Mouse (Mus musculus): ENCODE measurements around the gene Asic2. TPM values are rescaled to one million over a fixed set of nuclear protein-coding genes. Genes with fewer than 3 reads are reported as not detected.

Gene Asic2
- total and polyA plus RNA-seq, 2 experiments from 2014 or later: 19.8 to 60.2 TPM

- ATAC-seq (ENCODE audit: low FRiP score) (no peak), DNase-seq (ENCODE audit: low spot score) (no peak)
- Histone ChIP-seq H3K27ac (ENCODE audit: low read depth, low read length) (no peak overlapping the region), H3K4me1 (ENCODE audit: insufficient read depth, low read length) (peaks cover 3% of the 10 kb centered on the region; the same call in 1 of the 2 replicates), H3K4me3 (ENCODE audit: low read depth, low read length) (no peak overlapping the region), H3K36me3 (ENCODE audit: insufficient read depth, low read length) (no peaks in the 10 kb centered on the region), H3K27me3 (ENCODE audit: insufficient read depth, low read length) (no peaks in the 10 kb centered on the region), H3K9ac (replicated peaks; ENCODE audit: low read length, poor library complexity, severe bottlenecking) (no peak overlapping the region), H3K9me3 (ENCODE audit: low read length) (no peaks in the 10 kb centered on the region), H3K4me2 (ENCODE audit: low read depth, low read length, poor library complexity, severe bottlenecking) (no peak overlapping the region)
- no peak for TF ChIP-seq CTCF (IDR thresholded peaks at IDR 0.05)
- WGBS: 94% methylated on average over 8 of the region's 8 CpGs
Observed at GRCm38 (mm10) chr11:80973273-80973672, 995.0 kb downstream of the Asic2 start.

DNA sequence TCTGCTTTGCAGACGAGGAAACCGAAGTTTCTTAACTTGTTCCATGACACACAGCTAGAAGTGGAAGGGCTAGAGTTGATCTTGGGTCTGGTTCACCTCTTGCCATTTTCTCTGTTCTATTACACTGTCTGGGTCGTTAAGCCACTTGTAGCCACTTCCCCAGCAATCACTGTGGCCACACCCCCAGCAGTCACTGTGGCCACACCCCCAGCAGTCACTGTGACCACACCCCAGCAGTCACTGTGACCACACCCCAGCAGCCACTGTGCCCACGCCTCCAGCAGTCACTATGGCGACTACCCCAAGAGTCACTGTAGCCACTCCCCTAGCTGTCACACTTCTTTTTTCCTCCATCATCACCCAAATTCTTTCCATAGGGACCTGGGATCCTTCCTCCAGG, 1000.7 kb downstream of the Asic2 start:
- TF ChIP-seq CTCF (IDR thresholded peaks at IDR 0.05): no peak
- H3K9me3 ChIP-seq (ENCODE audit: low read length): no peaks in the 10 kb centered on the region
- no peak overlapping the region for H3K27ac ChIP-seq (ENCODE audit: low read depth, low read length)
- no peak overlapping the region for H3K9ac ChIP-seq (replicated peaks; ENCODE audit: low read length, poor library complexity, severe bottlenecking)
- no peak overlapping the region for H3K4me2 ChIP-seq (ENCODE audit: low read depth, low read length, poor library complexity, severe bottlenecking)
- H3K4me3 ChIP-seq (ENCODE audit: low read depth, low read length): no peak overlapping the region
- no peak for DNase-seq (ENCODE audit: low spot score)
- H3K36me3 ChIP-seq (ENCODE audit: insufficient read depth, low read length): no peaks in the 10 kb centered on the region
- no peaks in the 10 kb centered on the region for H3K4me1 ChIP-seq (ENCODE audit: insufficient read depth, low read length)
- no peak for ATAC-seq (ENCODE audit: low FRiP score)
- 56% methylated on average over 5 of the region's 5 CpGs for WGBS
- no peaks in the 10 kb centered on the region for H3K27me3 ChIP-seq (ENCODE audit: insufficient read depth, low read length)

GRCm38 (mm10) chr11:80966040-80966439, 1002.2 kb downstream of the Asic2 start:
- Histone ChIP-seq H3K36me3 (ENCODE audit: insufficient read depth, low read length) (no peaks in the 10 kb centered on the region), H3K4me2 (ENCODE audit: low read depth, low read length, poor library complexity, severe bottlenecking) (no peak overlapping the region), H3K27me3 (ENCODE audit: insufficient read depth, low read length) (no peaks in the 10 kb centered on the region), H3K9ac (replicated peaks; ENCODE audit: low read length, poor library complexity, severe bottlenecking) (no peak overlapping the region), H3K4me3 (ENCODE audit: low read depth, low read length) (no peak overlapping the region), H3K4me1 (ENCODE audit: insufficient read depth, low read length) (peaks cover 6% of the 10 kb centered on the region; the same call in 1 of the 2 replicates), H3K27ac (ENCODE audit: low read depth, low read length) (no peak overlapping the region), H3K9me3 (ENCODE audit: low read length) (no peaks in the 10 kb centered on the region)
- ATAC-seq (ENCODE audit: low FRiP score): no peak
- DNase-seq (ENCODE audit: low spot score): no peak
- no peak for TF ChIP-seq CTCF (IDR thresholded peaks at IDR 0.05)
- WGBS: 53% methylated on average over 3 of the region's 3 CpGs

DNA sequence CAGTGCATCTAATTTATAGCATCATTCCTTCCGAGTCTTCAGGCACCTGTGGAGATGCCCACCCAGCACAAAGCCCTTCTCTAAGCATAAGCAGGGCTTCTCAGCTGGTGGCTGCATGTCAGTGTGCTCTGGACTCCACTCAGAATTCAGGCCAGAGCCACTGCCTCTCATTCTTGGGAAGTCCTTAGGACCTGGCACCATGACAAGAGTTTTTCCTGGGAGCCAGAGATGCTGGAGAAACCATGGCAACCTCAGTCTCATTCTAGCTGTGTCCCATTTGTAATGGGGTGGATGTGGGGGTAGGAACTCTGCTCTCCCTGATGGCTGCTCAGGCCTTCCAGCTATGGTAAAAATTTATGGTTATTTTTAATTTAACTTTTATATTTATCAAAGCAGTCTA, 1006.9 kb downstream of the Asic2 start:
- WGBS: 13% methylated on average over 1 of the region's 1 CpGs
- Histone ChIP-seq H3K4me2 (ENCODE audit: low read depth, low read length, poor library complexity, severe bottlenecking) (no peak overlapping the region), H3K27ac (ENCODE audit: low read depth, low read length) (no peak overlapping the region), H3K27me3 (ENCODE audit: insufficient read depth, low read length) (no peaks in the 10 kb centered on the region), H3K36me3 (ENCODE audit: insufficient read depth, low read length) (no peaks in the 10 kb centered on the region), H3K4me3 (ENCODE audit: low read depth, low read length) (no peak overlapping the region), H3K9ac (replicated peaks; ENCODE audit: low read length, poor library complexity, severe bottlenecking) (no peak overlapping the region), H3K9me3 (ENCODE audit: low read length) (no peaks in the 10 kb centered on the region), H3K4me1 (ENCODE audit: insufficient read depth, low read length) (peaks cover 7% of the 10 kb centered on the region; the same call in 1 of the 2 replicates)
- peak; percentile 70 for ATAC-seq (ENCODE audit: low FRiP score)
- TF ChIP-seq CTCF (IDR thresholded peaks at IDR 0.05): no peak
- DNase-seq (ENCODE audit: low spot score): peak; percentile 94

DNA sequence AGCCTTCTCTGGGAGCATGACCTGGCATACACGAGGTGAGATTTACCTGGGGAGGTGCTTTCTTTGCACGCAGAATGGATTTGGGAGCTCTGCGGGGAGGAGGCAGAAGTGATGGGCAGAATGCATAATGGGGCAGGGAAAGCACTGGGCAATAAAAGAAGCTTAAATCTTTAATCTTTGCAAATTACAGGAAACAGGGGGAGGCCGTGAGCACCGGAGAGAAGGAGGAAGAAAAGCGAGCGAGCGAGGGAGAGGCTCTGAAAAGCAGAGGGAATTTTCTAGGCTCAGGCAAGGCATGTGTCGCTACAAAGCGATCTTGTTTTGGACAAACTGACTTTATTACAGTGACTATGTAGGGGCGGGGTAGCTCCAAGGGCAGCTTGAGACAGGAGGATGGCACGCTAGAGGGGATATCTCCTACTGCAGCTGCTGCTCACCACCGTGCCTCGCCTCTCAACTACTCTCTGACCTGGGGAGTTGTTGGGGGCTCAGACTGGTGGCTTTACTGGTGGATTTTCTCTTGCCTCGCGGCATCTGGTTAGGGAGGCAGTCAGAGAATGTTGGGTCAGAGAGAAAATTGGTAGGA, 1010.1 kb downstream of the Asic2 start:
- 7% methylated on average over 16 of the region's 16 CpGs for WGBS
- Histone ChIP-seq H3K4me3 (ENCODE audit: low read depth, low read length) (no peak overlapping the region), H3K4me2 (ENCODE audit: low read depth, low read length, poor library complexity, severe bottlenecking) (peak overlapping the region; percentile 12; the same call in 1 of the 2 replicates), H3K27me3 (ENCODE audit: insufficient read depth, low read length) (no peaks in the 10 kb centered on the region), H3K9me3 (ENCODE audit: low read length) (no peaks in the 10 kb centered on the region), H3K36me3 (ENCODE audit: insufficient read depth, low read length) (no peaks in the 10 kb centered on the region), H3K4me1 (ENCODE audit: insufficient read depth, low read length) (peaks cover 7% of the 10 kb centered on the region; the same call in 1 of the 2 replicates), H3K27ac (ENCODE audit: low read depth, low read length) (no peak overlapping the region), H3K9ac (replicated peaks; ENCODE audit: low read length, poor library complexity, severe bottlenecking) (no peak overlapping the region)
- no peak for ATAC-seq (ENCODE audit: low FRiP score)
- DNase-seq (ENCODE audit: low spot score): no peak
- no peak for TF ChIP-seq CTCF (IDR thresholded peaks at IDR 0.05)

GRCm38 (mm10) chr11:80955915-80956314, 1012.3 kb downstream of the Asic2 start:
- Histone ChIP-seq H3K9ac (replicated peaks; ENCODE audit: low read length, poor library complexity, severe bottlenecking) (no peak overlapping the region), H3K36me3 (ENCODE audit: insufficient read depth, low read length) (no peaks in the 10 kb centered on the region), H3K9me3 (ENCODE audit: low read length) (no peaks in the 10 kb centered on the region), H3K27me3 (ENCODE audit: insufficient read depth, low read length) (no peaks in the 10 kb centered on the region), H3K4me2 (ENCODE audit: low read depth, low read length, poor library complexity, severe bottlenecking) (no peak overlapping the region), H3K27ac (ENCODE audit: low read depth, low read length) (no peak overlapping the region), H3K4me3 (ENCODE audit: low read depth, low read length) (no peak overlapping the region), H3K4me1 (ENCODE audit: insufficient read depth, low read length) (no peaks in the 10 kb centered on the region; the same call in 1 of the 2 replicates)
- WGBS: 78% methylated on average over 6 of the region's 6 CpGs
- no peak for TF ChIP-seq CTCF (IDR thresholded peaks at IDR 0.05)
- ATAC-seq (ENCODE audit: low FRiP score) (no peak), DNase-seq (ENCODE audit: low spot score) (peak; percentile 43)

Data from midbrain, postnatal 0 days (tissue).